Mouse (Mus musculus) megakaryocyte, embryonic 14.5 days (primary cell): ENCODE results near the gene Smc6.

ENCODE experiments used
- FLI1 ChIP-seq: IDR thresholded peaks from 2 replicates; pipeline ENCODE4 v1.6.1; 2012; ENCODE audit warnings: low read length, inconsistent platforms, mixed read lengths
- GATA1 ChIP-seq: IDR thresholded peaks from 3 replicates; pipeline ENCODE4 v1.6.1; 2012; ENCODE audit warnings: mixed read lengths, low read length, inconsistent platforms, borderline replicate concordance

DNA sequence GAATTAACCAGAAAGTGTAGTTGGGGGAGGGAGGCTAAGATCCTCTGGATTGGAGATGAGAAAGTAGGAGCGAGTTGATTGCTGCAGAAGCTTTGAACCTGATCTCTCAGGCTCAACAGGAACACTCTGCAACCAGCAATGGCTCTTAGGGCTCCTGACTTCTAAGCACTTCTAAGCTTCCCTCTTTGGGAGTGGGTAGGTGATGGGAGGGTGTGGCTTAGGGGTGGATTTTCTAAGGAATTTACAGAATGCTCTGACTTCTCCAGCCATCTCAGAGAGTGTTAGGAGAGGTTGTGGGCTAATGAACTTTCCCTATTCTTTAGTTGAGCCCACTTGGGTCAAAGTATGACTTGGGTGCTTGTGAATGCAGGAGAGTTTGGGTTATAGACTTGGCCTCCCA lies 39.6 kb upstream of the Smc6 start:
- TF ChIP-seq GATA1 (no peak), FLI1 (no peak)
